Mouse (Mus musculus): ENCODE measurements at regions not wholly inside any gene's neighbourhood (a gene's known extent, or its start where the extent isn't known, plus 50 kb on each side); places are given as distances from the start of the nearest gene placed in this dataset.

DNA sequence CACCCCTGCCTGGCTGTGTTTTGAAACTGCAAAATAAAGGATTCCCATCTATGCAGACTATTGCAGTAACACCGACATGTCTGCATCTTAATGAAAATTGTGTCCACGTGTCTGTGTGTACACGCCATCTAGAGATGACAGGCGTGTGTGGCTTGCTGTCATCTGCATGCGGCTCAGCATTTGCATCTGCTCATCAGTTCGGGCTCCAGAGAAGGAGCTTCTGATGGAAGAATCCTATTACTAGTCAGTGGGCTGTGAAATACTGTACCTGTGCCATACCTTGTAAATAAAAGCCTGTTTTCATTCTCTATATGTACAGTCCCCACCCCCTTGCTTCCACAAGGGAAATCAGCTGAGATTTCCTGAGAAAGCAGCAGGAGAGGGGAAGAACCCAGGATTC lies 92.7 kb upstream of the Kirrel3 start:
- no peaks in the 10 kb centered on the region for H3K27me3 ChIP-seq
- H3K4me2 ChIP-seq, result no peak overlapping the region
- H3K9ac ChIP-seq, result no peak overlapping the region
- H3K9me3 ChIP-seq (replicated peaks), result no peaks in the 10 kb centered on the region
- H3K4me3 ChIP-seq (replicated peaks), result no peak overlapping the region
- H3K4me1 ChIP-seq, result peaks cover 3% of the 10 kb centered on the region; the same call in 1 of the 2 replicates
- ATAC-seq (replicated peaks; ENCODE audit: low FRiP score), result no peak
- H3K36me3 ChIP-seq, result no peaks in the 10 kb centered on the region
- WGBS, result 80% methylated on average over 6 of the region's 6 CpGs
- H3K27ac ChIP-seq, result no peak overlapping the region

DNA sequence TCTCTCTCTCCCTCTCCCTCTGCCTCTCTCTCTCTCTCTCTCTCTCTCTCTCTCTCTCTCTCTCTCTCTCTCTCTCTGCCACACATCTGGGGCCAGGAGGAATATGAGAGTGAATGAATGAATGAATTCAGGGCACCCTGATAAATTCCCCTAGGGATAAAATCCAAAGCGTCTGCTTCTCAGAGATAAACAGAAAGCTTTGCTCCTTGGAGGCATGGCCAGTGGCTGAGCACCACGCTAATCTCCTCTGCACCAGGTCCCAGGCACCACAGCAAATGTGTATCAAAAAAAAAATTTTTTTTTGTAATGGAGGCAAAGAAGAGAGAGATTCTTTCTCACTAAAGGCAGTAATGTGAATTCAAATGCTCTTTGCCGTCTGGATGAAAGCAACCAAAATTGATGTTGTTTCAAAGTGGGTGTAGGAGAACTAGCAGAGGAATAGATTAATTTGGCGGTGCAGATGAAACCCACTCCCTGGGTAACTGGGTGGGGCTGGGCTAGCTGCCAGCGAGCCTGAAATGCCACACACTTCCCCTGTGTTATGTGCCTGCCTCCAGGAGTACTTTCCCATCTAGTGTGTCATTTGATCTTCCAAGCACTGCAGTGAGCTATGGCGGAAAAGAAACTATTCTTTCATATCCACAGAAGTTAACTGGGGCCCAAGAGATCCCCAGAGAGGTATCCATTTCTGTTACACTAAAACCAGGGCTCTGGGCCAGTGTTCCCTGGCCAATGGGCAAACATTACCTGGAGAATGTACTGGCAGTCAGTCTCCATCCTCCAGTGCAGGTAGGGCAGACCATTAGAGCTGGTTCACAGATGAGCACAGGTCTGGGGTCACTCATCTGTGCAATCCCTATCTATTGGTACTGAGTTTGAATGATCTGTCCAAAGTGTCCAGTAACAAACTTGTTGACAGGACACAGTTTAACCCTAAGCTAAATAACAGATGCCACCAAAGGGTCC lies 89.6 kb upstream of the Kirrel3 start:
- no peaks in the 10 kb centered on the region for H3K9me3 ChIP-seq (replicated peaks)

DNA sequence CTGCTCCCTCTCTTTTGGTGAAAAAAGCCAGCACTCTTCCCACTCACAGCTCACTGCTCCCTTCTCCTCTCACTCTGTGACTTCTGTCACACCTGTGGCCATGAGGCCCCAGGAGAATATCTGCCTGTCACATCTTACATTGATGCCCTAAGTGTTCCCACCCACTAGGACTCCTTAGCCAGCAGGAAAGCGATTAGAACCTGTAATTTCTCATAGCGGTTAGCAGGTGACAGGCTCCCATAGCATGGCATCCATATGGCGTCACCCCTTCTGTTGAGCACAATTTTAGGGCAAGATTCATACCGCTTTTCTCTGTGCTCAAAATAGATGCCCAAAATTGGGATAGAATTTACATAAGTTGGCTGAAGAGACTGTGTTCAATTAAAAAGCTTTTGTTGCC lies 74.0 kb upstream of the Kirrel3 start:
- Histone ChIP-seq H3K27me3 (no peaks in the 10 kb centered on the region), H3K4me1 (no peaks in the 10 kb centered on the region), H3K4me3 (replicated peaks) (no peak overlapping the region), H3K27ac (no peak overlapping the region), H3K9me3 (replicated peaks) (no peaks in the 10 kb centered on the region), H3K36me3 (no peaks in the 10 kb centered on the region), H3K9ac (no peak overlapping the region), H3K4me2 (no peak overlapping the region)
- 84% methylated on average over 4 of the region's 4 CpGs for WGBS
- ATAC-seq (replicated peaks; ENCODE audit: low FRiP score), result no peak

More for the DNA sequence above, 89.6 kb upstream of the Kirrel3 start:
- Histone ChIP-seq H3K4me1 (peaks cover 3% of the 10 kb centered on the region; the same call in 1 of the 2 replicates), H3K4me2 (no peak overlapping the region), H3K36me3 (no peaks in the 10 kb centered on the region), H3K4me3 (replicated peaks) (no peak overlapping the region), H3K9ac (no peak overlapping the region), H3K27me3 (no peaks in the 10 kb centered on the region), H3K27ac (no peak overlapping the region)
- ATAC-seq (replicated peaks; ENCODE audit: low FRiP score), result no peak
- 34% methylated on average over 6 of the region's 6 CpGs for WGBS

DNA sequence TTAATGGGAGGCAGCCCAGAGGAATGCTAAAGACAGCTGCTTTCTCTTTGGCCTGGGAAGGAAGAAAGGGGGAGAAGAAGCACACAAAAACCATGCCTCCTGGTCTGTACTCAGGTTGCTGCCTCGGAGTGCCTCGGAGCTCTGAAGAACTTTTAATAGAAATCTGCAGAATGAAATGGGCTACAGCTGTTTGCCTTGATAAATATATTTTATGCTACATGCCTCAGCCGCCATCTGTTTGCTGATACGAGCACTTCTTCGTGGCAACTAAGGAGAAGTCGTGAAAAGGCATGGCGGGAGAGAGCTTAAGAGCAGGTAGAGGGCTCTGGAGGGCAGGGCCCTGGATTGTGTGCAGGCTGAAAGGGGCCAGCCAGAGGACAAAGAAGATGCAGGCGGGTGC lies 69.5 kb upstream of the Kirrel3 start:
- no peak for ATAC-seq (replicated peaks; ENCODE audit: low FRiP score)
- Histone ChIP-seq H3K27ac (no peak overlapping the region), H3K4me2 (no peak overlapping the region), H3K9me3 (replicated peaks) (no peaks in the 10 kb centered on the region), H3K27me3 (no peaks in the 10 kb centered on the region), H3K4me3 (replicated peaks) (no peak overlapping the region), H3K4me1 (no peaks in the 10 kb centered on the region), H3K36me3 (no peaks in the 10 kb centered on the region), H3K9ac (no peak overlapping the region)
- 84% methylated on average over 8 of the region's 8 CpGs for WGBS

DNA sequence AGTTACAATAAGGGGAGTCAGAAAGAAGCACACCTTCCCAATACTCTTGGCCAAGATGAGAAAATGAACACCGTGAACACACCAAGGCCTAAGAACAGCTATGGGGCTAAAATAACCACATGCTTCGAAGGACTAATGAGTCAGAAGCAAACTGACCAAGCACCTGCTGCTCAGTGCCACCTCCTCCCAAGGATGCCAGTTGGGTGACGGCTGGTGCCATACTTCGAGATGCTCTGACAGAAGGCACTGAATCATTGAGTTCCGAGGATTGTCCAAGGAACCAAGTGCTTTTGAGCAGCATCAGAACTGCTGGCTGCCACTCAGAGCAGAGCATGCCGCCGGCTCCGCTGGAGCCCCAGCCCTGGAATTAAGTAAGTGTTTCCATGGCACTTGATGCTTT lies 67.6 kb upstream of the Kirrel3 start:
- Histone ChIP-seq H3K27ac (no peak overlapping the region), H3K9me3 (replicated peaks) (no peaks in the 10 kb centered on the region), H3K36me3 (no peaks in the 10 kb centered on the region), H3K4me3 (replicated peaks) (no peak overlapping the region), H3K4me2 (no peak overlapping the region), H3K27me3 (no peaks in the 10 kb centered on the region), H3K9ac (no peak overlapping the region), H3K4me1 (no peaks in the 10 kb centered on the region)
- WGBS, result 91% methylated on average over 8 of the region's 8 CpGs
- no peak for ATAC-seq (replicated peaks; ENCODE audit: low FRiP score)

DNA sequence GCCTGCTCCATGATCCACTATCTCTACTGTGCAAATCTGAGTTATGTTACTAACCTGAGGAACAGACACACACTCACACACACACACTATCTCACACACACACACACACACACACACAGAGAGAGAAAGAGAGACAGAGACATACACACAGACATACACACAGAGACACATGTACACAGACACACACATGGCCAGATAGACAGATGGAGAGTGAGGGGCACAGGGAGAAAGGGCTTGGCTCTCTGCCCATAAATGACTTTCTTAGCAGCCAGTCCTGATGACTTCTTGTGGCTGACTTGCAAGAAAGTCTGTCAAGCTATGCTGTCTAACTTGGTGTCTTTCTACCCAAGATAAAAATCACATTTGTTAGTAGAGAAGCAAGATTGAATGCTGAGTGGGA lies 63.7 kb upstream of the Kirrel3 start:
- no peak overlapping the region for H3K4me3 ChIP-seq (replicated peaks)
- no peaks in the 10 kb centered on the region for H3K36me3 ChIP-seq
- no peaks in the 10 kb centered on the region for H3K4me1 ChIP-seq
- no peaks in the 10 kb centered on the region for H3K9me3 ChIP-seq (replicated peaks)
- no peak overlapping the region for H3K27ac ChIP-seq
- H3K9ac ChIP-seq, result no peak overlapping the region
- H3K27me3 ChIP-seq, result no peaks in the 10 kb centered on the region
- ATAC-seq (replicated peaks; ENCODE audit: low FRiP score), result no peak
- no peak overlapping the region for H3K4me2 ChIP-seq

DNA sequence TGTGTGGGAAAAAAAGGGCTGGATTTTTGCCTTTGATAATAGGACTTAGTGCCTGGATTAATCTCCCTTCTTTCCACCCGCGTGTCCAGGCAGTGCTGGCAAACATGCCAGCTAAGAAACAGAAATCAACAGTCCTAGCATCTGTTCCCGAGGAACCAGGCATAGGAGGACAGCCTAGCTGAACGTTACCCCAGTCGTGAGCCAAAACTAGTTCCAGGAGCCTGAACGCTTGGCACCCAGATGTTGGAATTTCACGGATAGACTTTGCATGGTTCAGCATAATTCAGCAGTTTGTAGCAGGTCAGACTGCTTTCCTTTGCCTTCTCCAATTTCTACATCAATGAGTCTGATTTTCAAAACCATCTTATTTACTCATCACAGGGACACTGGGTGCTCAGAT lies 62.6 kb upstream of the Kirrel3 start:
- no peaks in the 10 kb centered on the region for H3K36me3 ChIP-seq
- no peak overlapping the region for H3K4me2 ChIP-seq
- H3K4me3 ChIP-seq (replicated peaks), result no peak overlapping the region
- H3K4me1 ChIP-seq, result no peaks in the 10 kb centered on the region
- H3K27ac ChIP-seq, result no peak overlapping the region
- no peak for ATAC-seq (replicated peaks; ENCODE audit: low FRiP score)
- no peak overlapping the region for H3K9ac ChIP-seq
- H3K27me3 ChIP-seq, result no peaks in the 10 kb centered on the region
- WGBS, result 73% methylated on average over 7 of the region's 7 CpGs
- H3K9me3 ChIP-seq (replicated peaks), result no peaks in the 10 kb centered on the region

DNA sequence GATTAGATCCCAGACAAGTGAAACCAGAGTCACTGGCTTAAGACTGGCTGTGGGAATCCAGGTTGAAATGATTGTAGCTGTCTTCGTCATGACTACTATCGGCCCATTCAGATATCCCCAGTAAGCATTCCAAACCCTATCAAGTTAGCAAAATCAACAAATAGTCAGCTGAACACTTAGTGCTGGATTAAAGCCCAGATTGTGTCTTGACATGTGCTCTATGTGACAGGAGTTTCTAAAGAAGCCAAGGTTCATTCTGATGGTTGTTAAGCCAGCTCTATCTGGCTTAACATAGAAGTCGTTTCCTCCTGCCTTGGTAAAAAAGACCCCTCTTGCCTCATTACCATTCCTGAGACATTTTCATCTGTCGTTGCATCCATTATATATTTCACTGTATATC lies 59.1 kb upstream of the Kirrel3 start:
- WGBS, result 77% methylated on average over 4 of the region's 4 CpGs
- Histone ChIP-seq H3K4me2 (no peak overlapping the region), H3K9ac (no peak overlapping the region), H3K27ac (no peak overlapping the region), H3K4me3 (replicated peaks) (no peak overlapping the region), H3K9me3 (replicated peaks) (no peaks in the 10 kb centered on the region), H3K27me3 (no peaks in the 10 kb centered on the region), H3K4me1 (peaks cover 6% of the 10 kb centered on the region; the same call in 1 of the 2 replicates), H3K36me3 (no peaks in the 10 kb centered on the region)
- no peak for ATAC-seq (replicated peaks; ENCODE audit: low FRiP score)

DNA sequence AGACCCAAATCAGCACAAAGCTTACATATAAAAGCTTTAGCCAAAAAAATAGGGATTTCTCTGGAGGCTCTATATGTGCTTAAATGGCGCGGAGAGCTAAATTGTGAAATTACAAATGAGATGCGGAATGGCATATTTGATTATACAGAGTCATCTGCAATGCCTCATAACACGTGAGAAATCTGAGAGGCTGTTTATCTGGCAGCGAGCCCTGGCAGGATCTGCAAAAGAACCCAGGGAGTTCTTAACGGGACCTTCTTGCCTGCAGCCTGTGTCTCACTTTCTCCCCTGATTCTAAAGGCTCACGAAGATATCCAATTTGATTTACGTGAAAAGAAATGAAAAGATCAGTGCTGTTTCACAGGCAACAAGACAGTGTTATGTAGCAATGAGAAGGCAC lies 58.0 kb upstream of the Kirrel3 start:
- Histone ChIP-seq H3K9me3 (replicated peaks) (no peaks in the 10 kb centered on the region), H3K4me3 (replicated peaks) (no peak overlapping the region), H3K27me3 (no peaks in the 10 kb centered on the region), H3K36me3 (no peaks in the 10 kb centered on the region), H3K4me1 (peaks cover 6% of the 10 kb centered on the region; the same call in 1 of the 2 replicates), H3K27ac (no peak overlapping the region), H3K4me2 (no peak overlapping the region), H3K9ac (no peak overlapping the region)
- WGBS, result 49% methylated on average over 8 of the region's 8 CpGs
- ATAC-seq (replicated peaks; ENCODE audit: low FRiP score), result no peak

All from kidney, embryonic 15.5 days (tissue).